Mouse (Mus musculus) C2C12 (cell line): ENCODE results near the gene Cyld. TPM values are rescaled to one million over a fixed set of nuclear protein-coding genes. Genes with fewer than 3 reads are reported as not detected.

Source experiments
- H3K27me3 ChIP-seq: one replicate; pipeline ENCODE4 v1.6.1; 2011; ENCODE audit not compliant: control insufficient read depth, insufficient read depth, insufficient read length
- H3K36me3 ChIP-seq: one replicate; pipeline ENCODE4 v1.6.1; 2011; ENCODE audit not compliant: control insufficient read depth, insufficient read depth
- H3K4me3 ChIP-seq: one replicate; pipeline ENCODE4 v1.5.1; 2011; ENCODE audit warnings: mild to moderate bottlenecking, control low read depth; ENCODE audit not compliant: poor library complexity, insufficient read depth, severe bottlenecking
- H3K79me2 ChIP-seq: one replicate; pipeline ENCODE4 v1.6.1; 2011; ENCODE audit not compliant: control insufficient read depth, insufficient read depth
- H3K79me3 ChIP-seq: one replicate; pipeline ENCODE4 v1.6.1; 2011; ENCODE audit warnings: low read depth, control low read depth
- H3ac ChIP-seq: one replicate; pipeline ENCODE3; 2011; ENCODE audit warnings: low read depth; ENCODE audit not compliant: control insufficient read depth, insufficient read length
- CEBPB ChIP-seq: IDR thresholded peaks from one replicate; pipeline ENCODE4 v1.6.1; 2011; ENCODE audit warnings: low read depth, mild to moderate bottlenecking, control low read depth, moderate library complexity
- CTCF ChIP-seq: IDR thresholded peaks from one replicate; pipeline ENCODE4 v1.5.1; 2011; ENCODE audit not compliant: control insufficient read depth, insufficient read depth, insufficient read length
- FOSL1 ChIP-seq: IDR thresholded peaks from one replicate; pipeline ENCODE4 v1.8.0; 2011; ENCODE audit warnings: mild to moderate bottlenecking, low read length; ENCODE audit not compliant: poor library complexity, insufficient read depth, severe bottlenecking
- MAX ChIP-seq: IDR thresholded peaks from one replicate; pipeline ENCODE4 v1.6.1; 2011; ENCODE audit warnings: mild to moderate bottlenecking, control low read depth
- MYOD1 ChIP-seq: IDR thresholded peaks from one replicate; pipeline ENCODE4 v1.6.1; 2011; ENCODE audit warnings: low read depth; ENCODE audit not compliant: control insufficient read depth, insufficient read length
- MYOG ChIP-seq: IDR thresholded peaks from one replicate; pipeline ENCODE4 v1.6.1; 2011; ENCODE audit not compliant: control insufficient read depth, insufficient read length; ENCODE audit errors: extremely low read depth
- USF1 ChIP-seq: IDR thresholded peaks from one replicate; pipeline ENCODE4 v1.6.1; 2011; ENCODE audit warnings: low read depth, mild to moderate bottlenecking, control low read depth, moderate library complexity
- polyA plus RNA-seq: library from polyadenylated mRNA; unstranded; fragments of >200 nt; fragmentation: generic; extraction: Trizol; gene quantifications from one replicate; pipeline ENCODE4 v1.2.1, GENCODE M21; 2012; ENCODE audit warnings: missing spikeins

Gene Cyld
- polyA plus RNA-seq, 1 experiment = 5.8 TPM

GRCm38 (mm10) chr8:88698048-88698447 lies 1.2 kb downstream of the Cyld start:
- Histone ChIP-seq H3K79me3 (peaks cover 30% of the 10 kb centered on the region), H3K4me3 (peak overlapping the region; percentile 94), H3K79me2 (peaks cover 49% of the 10 kb centered on the region), H3K27me3 (no peaks in the 10 kb centered on the region), H3ac (no peak overlapping the region), H3K36me3 (no peaks in the 10 kb centered on the region)
- TF ChIP-seq CEBPB = no peak
- no peak for TF ChIP-seq FOSL1
- no peak for TF ChIP-seq MYOG
- no peak for TF ChIP-seq USF1
- no peak for TF ChIP-seq CTCF
- no peak for TF ChIP-seq MYOD1
- TF ChIP-seq MAX = no peak

DNA sequence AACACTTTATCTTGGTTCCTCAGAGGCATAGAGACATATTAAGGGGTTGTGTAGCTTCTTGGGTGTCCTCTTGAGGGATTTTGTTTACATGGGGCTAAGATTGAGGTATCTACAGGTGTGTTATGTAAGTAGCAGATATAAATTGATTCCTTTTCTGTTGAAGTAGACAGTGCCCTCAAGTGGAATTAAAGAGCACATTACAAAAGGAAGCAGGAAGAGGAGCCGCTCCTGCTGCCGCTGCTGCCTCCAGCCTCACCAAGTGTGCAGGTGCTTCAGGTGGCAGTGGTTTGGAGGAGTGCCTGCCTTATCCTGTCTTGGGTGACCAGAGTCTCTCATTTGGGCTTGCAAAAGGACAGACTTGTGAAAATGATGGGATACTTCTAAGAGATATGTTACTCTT lies 4.8 kb downstream of the Cyld start:
- H3K79me3 ChIP-seq = peaks cover 34% of the 10 kb centered on the region
- H3K27me3 ChIP-seq = no peaks in the 10 kb centered on the region
- no peaks in the 10 kb centered on the region for H3K36me3 ChIP-seq
- H3K79me2 ChIP-seq = peaks cover 72% of the 10 kb centered on the region
- no peak overlapping the region for H3K4me3 ChIP-seq
- TF ChIP-seq MAX (no peak), MYOD1 (no peak), MYOG (no peak), CTCF (no peak), FOSL1 (no peak), CEBPB (no peak), USF1 (no peak)
- no peak overlapping the region for H3ac ChIP-seq

DNA sequence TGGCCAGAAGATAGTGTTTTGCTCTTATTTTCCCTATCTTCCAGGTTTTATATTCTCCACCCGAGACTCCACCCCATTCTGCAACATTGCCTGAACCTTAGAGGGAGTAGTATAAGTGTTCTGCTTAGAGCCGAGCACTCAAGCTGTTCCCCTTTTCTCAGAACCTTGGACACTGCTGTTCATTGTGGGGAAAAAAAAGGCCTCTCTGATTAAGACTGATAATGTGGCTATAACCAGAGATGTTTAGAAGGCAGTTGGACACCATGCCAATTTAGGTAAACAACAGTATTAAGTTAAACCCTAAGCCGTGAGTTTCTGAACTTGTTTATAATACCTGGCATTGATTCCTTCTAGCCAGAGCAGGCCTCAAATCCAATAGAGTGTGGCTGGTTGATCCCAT lies 6.0 kb downstream of the Cyld start:
- Histone ChIP-seq H3K79me3 (peaks cover 34% of the 10 kb centered on the region), H3ac (no peak overlapping the region), H3K79me2 (peaks cover 72% of the 10 kb centered on the region), H3K27me3 (no peaks in the 10 kb centered on the region), H3K4me3 (no peak overlapping the region), H3K36me3 (peaks cover 6% of the 10 kb centered on the region)
- TF ChIP-seq MAX = no peak
- TF ChIP-seq MYOG = no peak
- TF ChIP-seq CTCF = no peak
- no peak for TF ChIP-seq FOSL1
- no peak for TF ChIP-seq USF1
- TF ChIP-seq CEBPB = no peak
- no peak for TF ChIP-seq MYOD1

- no peaks in the 10 kb centered on the region for H3K79me3 ChIP-seq
- H3K79me2 ChIP-seq = no peaks in the 10 kb centered on the region
- TF ChIP-seq USF1 = no peak
- no peak for TF ChIP-seq CTCF
- TF ChIP-seq CEBPB = no peak
- no peak for TF ChIP-seq FOSL1
- no peak for TF ChIP-seq MAX
- no peak for TF ChIP-seq MYOD1
- TF ChIP-seq MYOG = no peak
- no peak overlapping the region for H3K4me3 ChIP-seq
- H3ac ChIP-seq = no peak overlapping the region
- peaks cover 43% of the 10 kb centered on the region for H3K36me3 ChIP-seq
- no peaks in the 10 kb centered on the region for H3K27me3 ChIP-seq
Observed at GRCm38 (mm10) chr8:88723256-88723963, 26.6 kb downstream of the Cyld start.

DNA sequence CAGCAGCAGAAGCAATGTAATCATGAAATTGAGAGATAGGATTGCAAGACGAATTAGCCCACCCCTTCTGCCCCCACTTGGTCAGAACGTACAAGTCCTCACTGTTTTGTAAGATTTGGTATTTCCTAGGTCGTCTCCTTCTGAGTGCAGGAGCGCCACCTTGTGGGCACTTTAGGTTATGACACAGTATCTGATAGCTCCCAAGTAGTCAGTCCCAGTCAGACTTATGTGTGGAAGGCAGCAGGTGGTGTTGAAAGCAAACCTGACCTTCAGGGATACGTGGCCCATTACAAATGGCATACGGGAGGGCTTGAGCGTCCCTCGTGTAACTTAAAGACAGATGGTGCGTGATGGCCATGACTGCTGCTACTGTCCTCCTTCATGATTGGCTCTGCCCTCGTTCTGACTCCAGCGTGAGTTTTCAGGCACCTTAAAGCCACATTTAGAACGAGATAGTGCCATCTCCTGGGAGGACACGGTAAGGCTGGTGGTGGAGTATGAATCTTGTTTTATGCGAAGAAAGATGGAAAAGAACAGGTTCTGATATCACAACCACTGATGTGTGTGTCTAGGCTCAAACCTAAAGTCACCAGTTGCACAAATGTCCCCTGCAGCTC lies 58.5 kb downstream of the Cyld start:
- peak; percentile 43 for TF ChIP-seq CTCF
- no peak for TF ChIP-seq CEBPB
- no peak overlapping the region for H3K4me3 ChIP-seq

GRCm38 (mm10) chr8:88761980-88762379 lies 65.2 kb downstream of the Cyld start:
- Histone ChIP-seq H3K36me3 (no peaks in the 10 kb centered on the region), H3K4me3 (no peak overlapping the region), H3K79me2 (no peaks in the 10 kb centered on the region), H3K27me3 (no peaks in the 10 kb centered on the region), H3K79me3 (no peaks in the 10 kb centered on the region), H3ac (no peak overlapping the region)
- TF ChIP-seq FOSL1 = no peak
- no peak for TF ChIP-seq CTCF
- TF ChIP-seq CEBPB = no peak
- no peak for TF ChIP-seq USF1
- no peak for TF ChIP-seq MYOD1
- no peak for TF ChIP-seq MYOG
- no peak for TF ChIP-seq MAX

More for the DNA sequence above, 58.5 kb downstream of the Cyld start:
- H3K27me3 ChIP-seq = no peaks in the 10 kb centered on the region
- H3ac ChIP-seq = no peak overlapping the region
- no peaks in the 10 kb centered on the region for H3K79me2 ChIP-seq
- no peaks in the 10 kb centered on the region for H3K36me3 ChIP-seq
- H3K79me3 ChIP-seq = no peaks in the 10 kb centered on the region
